Mouse (Mus musculus): Measurements from ENCODE around the gene Gdf10. TPM values are rescaled to one million over a fixed set of nuclear protein-coding genes. Genes with fewer than 3 reads are reported as not detected.

Gdf10 gene
- polyA plus RNA-seq, 1 experiment from 2014 or later, result 9.5 TPM

- Histone ChIP-seq H3K9ac (ENCODE audit: low read depth, low read length) (no peak overlapping the region), H3K4me3 (ENCODE audit: low read depth, low read length) (no peak overlapping the region), H3K4me2 (replicated peaks; ENCODE audit: low read depth, low read length) (no peak overlapping the region), H3K27me3 (ENCODE audit: control insufficient read depth, insufficient read depth, low read length) (no peaks in the 10 kb centered on the region), H3K36me3 (ENCODE audit: control insufficient read depth, insufficient read depth, low read length) (no peaks in the 10 kb centered on the region), H3K4me1 (replicated peaks; ENCODE audit: control insufficient read depth, insufficient read depth, low read length) (no peaks in the 10 kb centered on the region), H3K27ac (ENCODE audit: low read depth, low read length) (no peak overlapping the region), H3K9me3 (ENCODE audit: control insufficient read depth, low read length) (no peaks in the 10 kb centered on the region)
- ATAC-seq (ENCODE audit: low FRiP score), result no peak
- 88% methylated on average over 3 of the region's 3 CpGs for WGBS
- no peak for DNase-seq (ENCODE audit: low spot score)
These were observed 31.9 kb upstream of the Gdf10 start for GRCm38 (mm10) chr14:33891507-33891906.

GRCm38 (mm10) chr14:33895777-33896176, 27.6 kb upstream of the Gdf10 start:
- DNase-seq (ENCODE audit: low spot score), result no peak
- H3K9ac ChIP-seq (ENCODE audit: low read depth, low read length), result no peak overlapping the region
- H3K27ac ChIP-seq (ENCODE audit: low read depth, low read length), result no peak overlapping the region
- 88% methylated on average over 5 of the region's 5 CpGs for WGBS
- no peaks in the 10 kb centered on the region for H3K27me3 ChIP-seq (ENCODE audit: control insufficient read depth, insufficient read depth, low read length)
- no peak overlapping the region for H3K4me3 ChIP-seq (ENCODE audit: low read depth, low read length)
- no peaks in the 10 kb centered on the region for H3K9me3 ChIP-seq (ENCODE audit: control insufficient read depth, low read length)
- no peak for ATAC-seq (ENCODE audit: low FRiP score)
- H3K4me2 ChIP-seq (replicated peaks; ENCODE audit: low read depth, low read length), result no peak overlapping the region
- no peaks in the 10 kb centered on the region for H3K36me3 ChIP-seq (ENCODE audit: control insufficient read depth, insufficient read depth, low read length)
- H3K4me1 ChIP-seq (replicated peaks; ENCODE audit: control insufficient read depth, insufficient read depth, low read length), result no peaks in the 10 kb centered on the region

DNA sequence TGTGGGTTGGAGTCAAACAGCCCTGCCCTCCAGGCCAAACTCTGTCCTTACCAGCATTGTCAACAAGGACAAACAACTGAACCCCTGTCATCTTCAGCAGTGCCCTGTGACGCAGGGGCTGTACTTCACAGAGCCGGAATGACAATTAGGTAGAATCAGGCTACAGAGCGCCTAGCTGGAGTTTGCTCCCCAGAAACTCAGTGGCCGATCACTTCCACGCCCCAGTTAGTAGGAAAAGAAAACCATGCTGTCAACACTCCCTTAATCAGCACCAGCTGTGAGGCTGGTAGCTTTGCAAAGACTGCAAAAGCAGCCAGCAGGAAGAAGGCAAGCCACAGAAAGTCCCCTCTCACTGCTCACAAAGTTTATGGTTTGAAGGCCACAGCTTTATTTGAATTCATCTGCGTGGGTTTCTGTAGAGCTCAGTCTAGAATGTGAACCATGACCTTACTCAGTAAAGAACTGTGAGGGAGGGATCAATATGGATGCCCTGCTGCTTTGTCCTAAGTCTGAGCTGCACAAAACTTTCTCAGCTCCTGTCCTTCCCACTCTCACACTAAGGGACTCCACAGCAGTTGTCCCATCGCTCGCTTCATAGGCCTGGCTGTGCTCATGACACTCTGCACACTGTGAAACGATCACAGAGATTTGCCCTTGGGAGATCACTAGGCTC, 26.6 kb upstream of the Gdf10 start:
- Histone ChIP-seq H3K27ac (ENCODE audit: low read depth, low read length) (peak overlapping the region; percentile 10; the same call in 1 of the 2 replicates), H3K4me3 (ENCODE audit: low read depth, low read length) (no peak overlapping the region), H3K4me1 (replicated peaks; ENCODE audit: control insufficient read depth, insufficient read depth, low read length) (no peaks in the 10 kb centered on the region), H3K9ac (ENCODE audit: low read depth, low read length) (no peak overlapping the region), H3K36me3 (ENCODE audit: control insufficient read depth, insufficient read depth, low read length) (no peaks in the 10 kb centered on the region), H3K4me2 (replicated peaks; ENCODE audit: low read depth, low read length) (no peak overlapping the region), H3K27me3 (ENCODE audit: control insufficient read depth, insufficient read depth, low read length) (no peaks in the 10 kb centered on the region), H3K9me3 (ENCODE audit: control insufficient read depth, low read length) (no peaks in the 10 kb centered on the region)
- 25% methylated on average over 9 of the region's 9 CpGs for WGBS
- ATAC-seq (ENCODE audit: low FRiP score) (no peak), DNase-seq (ENCODE audit: low spot score) (peak; percentile 58)

DNA sequence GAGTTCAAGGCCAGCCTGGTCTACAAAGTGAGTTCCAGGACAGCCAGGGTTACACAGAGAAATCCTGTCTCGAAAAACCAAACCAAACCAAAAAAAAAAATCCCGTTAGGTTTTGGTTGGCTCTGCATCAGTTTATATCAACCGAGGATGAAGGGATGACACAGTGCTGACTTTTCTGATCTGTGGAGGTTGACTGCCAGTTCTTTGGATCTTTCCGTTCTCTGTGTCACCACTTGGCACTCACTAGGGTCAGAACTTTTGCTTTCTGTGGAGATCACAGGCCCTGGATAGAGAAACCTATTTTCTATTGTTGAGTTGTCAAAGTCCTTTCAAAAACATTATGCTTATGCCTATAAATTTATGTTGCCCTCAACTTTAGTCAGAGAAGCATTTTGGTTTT, 20.6 kb upstream of the Gdf10 start:
- Histone ChIP-seq H3K9me3 (ENCODE audit: control insufficient read depth, low read length) (no peaks in the 10 kb centered on the region), H3K36me3 (ENCODE audit: control insufficient read depth, insufficient read depth, low read length) (no peaks in the 10 kb centered on the region), H3K4me1 (replicated peaks; ENCODE audit: control insufficient read depth, insufficient read depth, low read length) (no peaks in the 10 kb centered on the region), H3K4me2 (replicated peaks; ENCODE audit: low read depth, low read length) (no peak overlapping the region), H3K9ac (ENCODE audit: low read depth, low read length) (no peak overlapping the region), H3K4me3 (ENCODE audit: low read depth, low read length) (no peak overlapping the region), H3K27ac (ENCODE audit: low read depth, low read length) (no peak overlapping the region), H3K27me3 (ENCODE audit: control insufficient read depth, insufficient read depth, low read length) (no peaks in the 10 kb centered on the region)
- DNase-seq (ENCODE audit: low spot score) (no peak), ATAC-seq (ENCODE audit: low FRiP score) (no peak)
- WGBS, result 89% methylated on average over 4 of the region's 4 CpGs

GRCm38 (mm10) chr14:33903199-33903598, 20.2 kb upstream of the Gdf10 start:
- H3K4me2 ChIP-seq (replicated peaks; ENCODE audit: low read depth, low read length), result no peak overlapping the region
- ATAC-seq (ENCODE audit: low FRiP score) (no peak), DNase-seq (ENCODE audit: low spot score) (no peak)
- no peaks in the 10 kb centered on the region for H3K27me3 ChIP-seq (ENCODE audit: control insufficient read depth, insufficient read depth, low read length)
- no peaks in the 10 kb centered on the region for H3K36me3 ChIP-seq (ENCODE audit: control insufficient read depth, insufficient read depth, low read length)
- no peaks in the 10 kb centered on the region for H3K4me1 ChIP-seq (replicated peaks; ENCODE audit: control insufficient read depth, insufficient read depth, low read length)
- no peaks in the 10 kb centered on the region for H3K9me3 ChIP-seq (ENCODE audit: control insufficient read depth, low read length)
- no peak overlapping the region for H3K9ac ChIP-seq (ENCODE audit: low read depth, low read length)
- no peak overlapping the region for H3K4me3 ChIP-seq (ENCODE audit: low read depth, low read length)
- 85% methylated on average over 1 of the region's 1 CpGs for WGBS
- no peak overlapping the region for H3K27ac ChIP-seq (ENCODE audit: low read depth, low read length)

GRCm38 (mm10) chr14:33904851-33905250, 18.5 kb upstream of the Gdf10 start:
- DNase-seq (ENCODE audit: low spot score), result no peak
- Histone ChIP-seq H3K4me3 (ENCODE audit: low read depth, low read length) (no peak overlapping the region), H3K9me3 (ENCODE audit: control insufficient read depth, low read length) (no peaks in the 10 kb centered on the region), H3K9ac (ENCODE audit: low read depth, low read length) (no peak overlapping the region), H3K4me2 (replicated peaks; ENCODE audit: low read depth, low read length) (no peak overlapping the region), H3K27me3 (ENCODE audit: control insufficient read depth, insufficient read depth, low read length) (no peaks in the 10 kb centered on the region), H3K4me1 (replicated peaks; ENCODE audit: control insufficient read depth, insufficient read depth, low read length) (no peaks in the 10 kb centered on the region), H3K36me3 (ENCODE audit: control insufficient read depth, insufficient read depth, low read length) (no peaks in the 10 kb centered on the region), H3K27ac (ENCODE audit: low read depth, low read length) (no peak overlapping the region)
- ATAC-seq (ENCODE audit: low FRiP score), result no peak

DNA sequence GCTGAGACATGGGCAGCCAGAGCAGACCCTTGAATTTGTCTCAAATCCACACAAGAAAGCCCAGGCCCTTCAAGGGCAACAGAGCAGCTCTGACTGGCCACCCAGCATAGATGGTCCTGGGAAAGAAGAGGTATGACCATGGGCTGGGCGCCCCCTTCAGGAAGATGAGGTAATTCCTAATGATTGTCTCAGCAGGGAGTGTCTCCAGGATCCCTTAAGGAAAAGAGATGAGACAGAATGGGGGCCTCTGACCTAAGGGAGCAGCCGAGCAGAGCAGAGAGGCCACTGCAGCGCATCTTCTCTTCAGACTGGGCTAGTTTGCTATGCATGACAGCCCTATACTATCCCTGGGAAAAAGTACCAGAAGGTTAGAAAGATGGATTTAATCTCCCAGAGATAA, 9.7 kb upstream of the Gdf10 start:
- H3K27me3 ChIP-seq (ENCODE audit: control insufficient read depth, insufficient read depth, low read length), result no peaks in the 10 kb centered on the region
- WGBS, result 19% methylated on average over 3 of the region's 3 CpGs
- no peak for ATAC-seq (ENCODE audit: low FRiP score)
- no peak overlapping the region for H3K4me2 ChIP-seq (replicated peaks; ENCODE audit: low read depth, low read length)
- H3K9ac ChIP-seq (ENCODE audit: low read depth, low read length), result no peak overlapping the region
- no peak overlapping the region for H3K27ac ChIP-seq (ENCODE audit: low read depth, low read length)
- H3K4me1 ChIP-seq (replicated peaks; ENCODE audit: control insufficient read depth, insufficient read depth, low read length), result no peaks in the 10 kb centered on the region
- peak; percentile 61 for DNase-seq (ENCODE audit: low spot score)
- no peak overlapping the region for H3K4me3 ChIP-seq (ENCODE audit: low read depth, low read length)
- H3K9me3 ChIP-seq (ENCODE audit: control insufficient read depth, low read length), result no peaks in the 10 kb centered on the region
- no peaks in the 10 kb centered on the region for H3K36me3 ChIP-seq (ENCODE audit: control insufficient read depth, insufficient read depth, low read length)

GRCm38 (mm10) chr14:33914206-33914605, 9.2 kb upstream of the Gdf10 start:
- no peaks in the 10 kb centered on the region for H3K9me3 ChIP-seq (ENCODE audit: control insufficient read depth, low read length)

DNA sequence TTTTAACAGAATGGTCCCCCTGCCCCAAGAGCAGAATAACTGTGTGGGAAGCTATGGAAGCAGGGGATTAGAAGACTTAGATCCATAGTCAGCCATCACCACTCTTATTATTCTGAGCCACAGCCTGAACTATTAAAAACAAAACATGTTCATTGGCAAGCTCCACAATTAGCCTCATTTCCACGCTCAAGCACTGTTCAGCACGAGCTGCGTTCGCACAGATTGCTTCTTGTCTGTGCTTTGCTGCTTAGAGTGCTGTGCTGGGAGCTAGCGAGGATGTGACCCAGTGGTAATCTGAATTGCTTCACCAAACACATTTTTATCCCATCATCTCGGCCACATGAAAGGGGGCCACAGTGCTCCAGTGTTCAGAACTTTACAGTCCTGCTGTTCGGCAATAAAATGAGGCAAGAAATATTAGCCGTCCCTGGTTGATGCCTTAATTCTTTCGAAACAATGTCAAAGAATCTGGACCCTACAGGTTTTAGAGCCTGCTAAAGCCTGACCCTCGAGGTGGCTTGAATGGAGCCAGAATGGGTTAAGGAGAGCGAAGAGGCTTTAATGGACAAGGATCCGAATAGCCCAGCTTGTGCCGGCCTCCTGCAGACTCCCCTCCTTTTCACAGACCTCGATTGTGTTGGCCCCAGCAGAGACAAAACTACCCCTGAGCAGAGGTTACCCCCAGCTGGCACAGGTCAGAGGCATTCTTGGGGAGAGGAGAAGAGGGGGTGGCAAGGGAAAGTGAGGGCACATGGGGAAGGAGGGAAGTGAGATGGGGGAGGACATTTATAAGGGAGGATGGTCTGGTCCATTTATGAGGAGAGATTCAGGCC, 2.4 kb upstream of the Gdf10 start:
- no peak overlapping the region for H3K9ac ChIP-seq (ENCODE audit: low read depth, low read length)
- H3K4me1 ChIP-seq (replicated peaks; ENCODE audit: control insufficient read depth, insufficient read depth, low read length), result peaks cover 4% of the 10 kb centered on the region
- DNase-seq (ENCODE audit: low spot score) (peak; percentile 24), ATAC-seq (ENCODE audit: low FRiP score) (peak; percentile 14; the same call in 1 of the 2 replicates)
- no peaks in the 10 kb centered on the region for H3K9me3 ChIP-seq (ENCODE audit: control insufficient read depth, low read length)
- no peak overlapping the region for H3K4me3 ChIP-seq (ENCODE audit: low read depth, low read length)
- WGBS, result 15% methylated on average over 14 of the region's 14 CpGs
- peaks cover 33% of the 10 kb centered on the region for H3K27me3 ChIP-seq (ENCODE audit: control insufficient read depth, insufficient read depth, low read length)
- no peak overlapping the region for H3K4me2 ChIP-seq (replicated peaks; ENCODE audit: low read depth, low read length)
- H3K36me3 ChIP-seq (ENCODE audit: control insufficient read depth, insufficient read depth, low read length), result no peaks in the 10 kb centered on the region
- no peak overlapping the region for H3K27ac ChIP-seq (ENCODE audit: low read depth, low read length)

More at GRCm38 (mm10) chr14:33914206-33914605, 9.2 kb upstream of the Gdf10 start:
- no peak overlapping the region for H3K4me3 ChIP-seq (ENCODE audit: low read depth, low read length)
- no peak for ATAC-seq (ENCODE audit: low FRiP score)
- H3K36me3 ChIP-seq (ENCODE audit: control insufficient read depth, insufficient read depth, low read length), result no peaks in the 10 kb centered on the region
- H3K4me1 ChIP-seq (replicated peaks; ENCODE audit: control insufficient read depth, insufficient read depth, low read length), result no peaks in the 10 kb centered on the region
- no peak overlapping the region for H3K9ac ChIP-seq (ENCODE audit: low read depth, low read length)
- WGBS, result 91% methylated on average over 9 of the region's 9 CpGs
- no peak overlapping the region for H3K27ac ChIP-seq (ENCODE audit: low read depth, low read length)
- H3K4me2 ChIP-seq (replicated peaks; ENCODE audit: low read depth, low read length), result no peak overlapping the region
- no peak for DNase-seq (ENCODE audit: low spot score)
- no peaks in the 10 kb centered on the region for H3K27me3 ChIP-seq (ENCODE audit: control insufficient read depth, insufficient read depth, low read length)
